Mouse (Mus musculus) frontal cortex, postnatal 36 days (tissue): ENCODE data around the gene Cnst.
A peak's percentile ranks its signal among the peaks of the same experiment; 100 is the strongest.

Source experiments
- DNase-seq, 2 experiments: peaks; one replicate each; pipeline ENCODE4 v3.0.0; 2022; ENCODE audit warnings: low spot score in 2 of 2

Cnst gene

DNA sequence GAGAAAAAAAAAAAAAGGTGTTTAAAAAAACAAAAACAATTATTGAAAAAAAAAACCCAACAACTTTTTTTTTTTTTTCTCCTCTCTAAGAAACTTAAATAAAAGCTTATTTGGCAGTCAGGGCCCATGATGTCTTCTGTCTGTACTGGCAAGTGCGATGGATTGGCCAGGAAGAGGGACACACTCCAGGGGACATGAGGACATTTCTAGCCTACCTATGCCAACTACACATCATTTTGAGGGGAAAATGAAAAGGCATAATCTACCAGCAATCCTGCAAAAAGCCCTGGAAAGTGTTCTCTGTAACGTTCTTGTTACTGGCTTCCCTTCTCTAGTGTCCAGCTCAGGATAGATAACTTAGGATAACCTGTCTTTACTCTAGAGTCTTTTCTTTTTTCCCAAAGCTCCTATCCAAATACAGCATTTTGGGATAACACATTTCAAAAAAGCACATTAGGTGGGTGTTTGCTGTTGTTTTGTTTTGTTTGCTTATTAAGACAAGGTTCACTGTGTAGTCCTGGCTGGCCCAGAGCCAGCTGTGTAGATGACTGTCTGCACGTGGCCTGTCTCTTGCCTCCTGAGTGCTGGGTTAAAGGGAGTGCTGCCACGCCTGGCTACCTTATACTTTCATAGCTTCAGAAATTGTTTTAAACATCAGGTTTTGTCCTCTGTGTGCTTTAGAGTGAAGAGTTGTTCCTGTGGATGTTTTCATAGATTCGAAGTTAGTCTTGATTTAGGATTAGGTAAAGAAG lies 7.2 kb downstream of the Cnst start:
- no peak for DNase-seq

DNA sequence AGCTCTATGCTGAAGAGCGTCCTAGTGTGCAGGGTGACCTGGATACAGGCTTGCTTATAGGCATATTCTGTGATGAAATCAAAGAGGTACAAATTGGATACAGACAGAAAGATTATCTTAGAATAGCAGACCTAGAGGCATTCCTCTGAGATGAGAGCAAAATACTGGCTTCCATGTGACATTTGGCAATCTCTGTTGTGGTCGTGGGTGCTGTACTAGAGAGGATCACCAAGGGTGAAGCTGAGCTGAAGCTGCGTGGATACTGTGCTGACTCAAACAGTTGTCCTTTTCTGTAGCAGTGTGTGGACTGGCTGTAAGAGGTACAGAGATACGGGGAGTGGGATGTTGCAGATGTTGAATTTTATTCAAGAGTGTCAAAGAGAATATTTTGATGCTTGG lies 7.8 kb downstream of the Cnst start:
- DNase-seq, result no peak

DNA sequence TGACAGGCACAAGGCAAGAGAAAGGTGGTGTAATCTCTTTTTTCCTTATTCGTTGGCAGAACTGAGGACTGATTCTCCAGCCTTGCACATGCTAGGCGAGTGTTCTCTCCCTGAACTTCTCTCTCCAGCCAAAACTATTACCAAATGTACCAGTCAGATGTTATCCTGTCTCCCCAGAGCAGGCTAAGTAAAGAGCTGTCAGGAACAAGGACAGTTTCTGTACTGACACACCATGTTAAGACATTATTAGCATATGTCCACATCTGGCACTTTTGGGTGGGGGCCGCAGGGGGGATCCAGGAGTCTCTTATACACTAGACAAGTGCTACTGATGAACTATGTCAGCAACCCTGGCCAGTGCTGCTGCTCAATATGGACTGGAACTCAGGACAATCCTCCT lies 10.8 kb downstream of the Cnst start:
- no peak for DNase-seq

DNA sequence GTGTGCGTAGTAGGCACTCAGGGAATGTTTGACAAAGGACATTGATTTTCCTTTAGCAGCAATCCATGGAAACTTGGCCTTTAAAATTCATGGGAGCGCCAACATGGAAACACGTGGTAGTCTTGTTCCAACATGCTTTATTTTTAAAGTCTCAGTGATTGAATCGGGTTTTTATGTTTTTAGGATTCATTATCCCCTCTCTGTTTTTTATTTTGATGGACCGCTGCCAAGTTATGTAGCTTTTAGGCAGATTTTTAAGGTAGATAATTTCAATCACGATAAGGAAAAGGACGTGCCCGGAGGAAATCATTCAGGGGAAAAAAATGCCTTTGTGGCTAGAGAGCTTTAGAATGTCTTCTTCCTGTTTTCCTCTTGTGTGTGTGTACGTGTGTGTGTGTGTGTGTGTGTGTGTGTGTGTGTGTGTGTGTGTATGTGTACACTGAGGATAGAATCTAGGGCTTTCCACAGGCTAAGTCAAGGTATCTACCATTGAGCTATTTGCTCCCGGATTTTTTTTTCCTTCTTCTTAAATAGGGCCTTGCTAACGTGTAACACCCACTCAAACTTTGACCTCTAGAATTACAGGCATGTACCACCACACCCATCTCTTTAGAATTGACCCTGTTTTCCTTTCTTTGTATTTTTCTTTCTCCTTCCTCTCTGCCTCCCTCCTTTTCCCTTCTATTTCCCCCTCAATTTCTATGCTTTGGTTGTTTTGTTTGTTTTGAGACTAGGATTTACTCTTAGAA lies 13.4 kb downstream of the Cnst start:
- no peak for DNase-seq

DNA sequence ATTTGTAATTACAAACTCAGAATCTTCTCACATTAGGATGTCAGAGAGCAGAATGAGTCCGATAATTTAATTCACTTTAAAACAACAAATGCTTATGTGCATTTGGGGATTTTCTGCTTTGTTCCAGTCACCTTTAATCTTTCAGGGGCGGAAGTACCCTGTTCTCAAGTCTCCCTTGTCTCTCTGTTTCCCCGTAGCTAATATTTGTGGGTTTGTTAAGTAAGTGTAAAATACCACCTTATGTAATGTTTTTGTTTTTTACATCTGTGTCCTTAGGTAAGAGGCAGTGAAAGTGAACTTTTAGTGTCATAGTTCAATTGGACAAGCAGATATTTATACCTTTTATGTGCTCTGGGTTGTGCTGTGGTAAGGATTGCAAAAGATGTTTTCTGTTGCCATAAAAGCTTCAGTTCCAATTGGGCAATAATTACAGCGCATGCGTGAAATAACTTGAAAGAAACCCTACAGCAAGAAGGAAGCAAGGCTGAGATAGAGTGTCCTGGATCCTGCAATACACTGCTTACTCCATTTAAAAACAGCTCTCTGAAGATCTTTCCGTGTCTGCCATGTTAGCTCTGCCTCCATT lies 14.8 kb downstream of the Cnst start:
- DNase-seq, result no peak

DNA sequence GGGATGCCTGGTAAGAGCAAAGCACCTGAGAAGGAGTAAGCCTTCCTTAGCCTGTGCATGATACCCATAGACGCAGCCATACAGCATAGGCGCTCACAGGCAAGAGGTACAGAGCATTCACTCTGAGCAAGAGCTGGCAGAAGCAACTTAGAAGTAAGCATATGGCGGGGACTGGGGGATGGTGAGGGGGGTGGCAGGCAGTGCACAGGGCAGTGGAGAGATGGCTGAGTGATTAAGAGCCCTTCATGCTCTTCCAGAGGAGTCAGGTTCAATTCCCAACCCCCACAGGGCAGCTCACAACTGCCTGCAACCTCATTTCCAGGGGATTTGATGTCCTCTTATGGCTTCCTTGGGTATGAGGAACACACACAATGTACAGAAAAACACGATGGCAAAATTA lies 17.0 kb downstream of the Cnst start:
- DNase-seq, result no peak

DNA sequence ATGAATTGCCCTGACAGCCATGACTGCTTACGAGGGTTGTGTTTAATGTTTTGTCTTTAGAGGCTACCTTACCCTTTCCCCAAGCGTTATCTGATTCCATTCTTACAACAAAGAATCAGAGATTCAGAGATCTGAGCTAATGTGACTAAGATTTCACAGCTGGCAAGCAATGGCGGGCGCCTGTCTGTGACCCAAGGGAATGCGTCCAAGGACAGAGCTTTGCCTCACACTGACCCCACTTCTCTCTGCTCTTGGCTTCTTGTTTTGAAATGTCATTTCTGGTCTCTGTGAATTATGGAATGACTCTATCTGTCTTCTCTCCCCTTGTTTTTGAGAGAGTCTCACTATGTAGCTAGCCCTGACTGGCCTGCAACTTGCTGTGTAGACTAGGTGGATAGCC lies 17.8 kb downstream of the Cnst start:
- DNase-seq, result no peak

DNA sequence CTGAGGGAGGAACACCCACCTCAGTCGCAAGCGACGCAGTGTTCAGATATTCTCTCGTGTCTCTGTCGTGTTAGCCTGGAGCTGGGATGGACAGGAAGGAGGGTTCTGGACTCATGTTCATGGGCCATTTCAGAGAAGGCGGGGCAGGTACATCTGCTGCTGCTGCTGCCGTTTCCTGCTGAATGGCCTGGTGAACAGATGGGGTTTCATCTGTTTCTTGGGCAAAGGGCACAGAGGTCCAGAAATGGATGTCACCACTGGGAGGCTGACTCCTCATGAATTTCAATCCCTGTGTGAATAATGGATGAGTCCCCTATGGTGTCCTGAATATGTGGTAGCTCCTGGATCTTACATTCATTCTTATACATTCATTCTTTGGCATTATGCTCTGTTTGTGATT lies 21.4 kb downstream of the Cnst start:
- no peak for DNase-seq

DNA sequence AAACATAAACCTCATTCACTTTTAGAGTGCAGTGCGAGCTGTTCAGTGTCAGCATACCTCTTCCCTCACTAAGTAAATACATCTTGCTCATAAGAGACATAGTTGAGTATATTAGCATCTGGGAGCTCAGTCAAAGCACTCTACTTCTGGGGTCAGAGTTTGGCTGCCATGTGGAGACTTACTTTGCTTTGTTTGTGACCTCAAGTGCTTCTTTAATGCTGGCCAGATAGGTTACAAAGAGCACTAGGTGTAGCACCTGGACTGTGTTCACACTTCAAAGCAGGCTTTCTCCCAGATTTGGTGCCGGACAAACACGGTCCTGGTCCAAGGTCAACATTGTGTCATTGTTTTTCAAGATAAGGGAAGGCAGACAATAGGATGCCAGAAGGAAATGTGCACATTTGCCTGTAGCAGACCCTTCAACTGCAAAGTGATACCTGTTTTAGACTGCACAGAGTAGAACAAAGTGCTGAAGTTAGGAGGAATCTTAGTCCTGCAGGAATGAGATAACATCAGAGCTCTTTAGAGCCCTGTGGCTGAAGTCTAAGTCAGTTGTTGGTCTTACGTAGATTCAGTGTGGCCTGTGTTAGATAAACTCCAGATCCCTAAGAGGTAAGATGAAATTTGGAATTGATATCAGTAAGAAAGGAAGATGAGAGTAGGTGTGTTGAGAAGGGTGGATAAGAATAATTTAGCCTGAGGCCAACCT lies 22.7 kb downstream of the Cnst start:
- DNase-seq, result no peak

DNA sequence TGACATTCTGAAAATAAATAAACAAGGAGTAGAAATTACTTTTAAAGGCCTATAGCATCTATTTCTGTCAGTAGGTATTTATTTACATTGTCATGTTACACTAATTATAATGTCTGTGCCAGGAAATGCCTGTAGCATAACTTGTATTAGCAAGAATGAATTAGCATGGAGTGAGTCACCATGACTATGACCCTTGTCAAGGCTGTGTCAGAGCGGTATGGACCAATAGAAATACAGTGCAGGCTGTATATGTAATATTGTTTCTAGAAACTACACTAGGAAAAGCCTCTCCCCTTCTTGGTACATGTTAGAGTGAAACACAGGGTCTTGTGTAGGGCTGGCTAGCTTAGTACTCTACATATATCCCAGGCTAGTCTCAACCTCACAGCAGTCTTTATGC lies 24.3 kb downstream of the Cnst start:
- no peak for DNase-seq

DNA sequence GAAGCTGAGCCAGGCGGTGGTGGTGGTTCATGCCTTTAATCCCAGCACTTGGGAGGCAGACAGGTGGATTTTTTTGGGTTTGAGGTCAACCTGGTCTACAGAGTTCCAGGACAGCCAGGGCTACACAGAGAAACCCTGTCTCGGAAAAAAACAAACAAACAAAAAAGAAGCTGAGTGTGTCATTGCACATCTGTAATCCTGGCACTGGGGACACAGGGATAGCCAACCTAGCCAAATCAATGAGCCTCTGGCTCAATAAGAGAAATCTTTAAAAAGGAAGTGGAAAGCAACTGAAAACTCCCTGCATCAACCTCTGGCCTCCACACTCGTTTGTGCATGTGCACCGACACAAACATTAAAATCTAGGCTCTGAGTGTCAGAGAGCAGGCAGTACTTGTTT lies 25.5 kb downstream of the Cnst start:
- DNase-seq, result no peak

DNA sequence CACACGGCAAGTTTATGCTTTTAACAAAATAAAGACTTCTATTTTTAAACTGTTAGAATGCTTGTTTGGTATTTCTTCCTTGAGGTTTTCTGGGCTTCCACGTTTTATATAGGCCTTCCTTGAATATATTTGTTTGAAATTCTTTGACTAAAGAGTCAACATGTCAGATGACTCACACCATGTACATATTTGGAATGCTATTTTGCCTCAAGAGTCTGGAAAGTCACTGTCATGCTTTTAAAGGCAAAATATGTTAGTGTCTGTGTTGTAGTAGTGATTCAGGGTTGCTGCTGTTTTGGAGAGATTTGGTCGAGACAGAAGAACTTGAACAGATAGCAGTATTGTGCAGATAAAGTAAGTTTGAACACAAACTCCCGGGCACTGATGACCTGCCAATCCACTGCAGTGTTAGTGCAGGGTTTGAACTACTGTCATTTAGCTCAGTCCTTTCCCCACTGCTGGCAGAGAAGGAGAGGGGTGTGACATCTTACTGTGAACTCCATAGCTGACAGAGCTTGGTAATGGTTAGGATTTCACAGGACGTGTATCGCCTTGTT lies 27.6 kb downstream of the Cnst start:
- DNase-seq, result no peak

DNA sequence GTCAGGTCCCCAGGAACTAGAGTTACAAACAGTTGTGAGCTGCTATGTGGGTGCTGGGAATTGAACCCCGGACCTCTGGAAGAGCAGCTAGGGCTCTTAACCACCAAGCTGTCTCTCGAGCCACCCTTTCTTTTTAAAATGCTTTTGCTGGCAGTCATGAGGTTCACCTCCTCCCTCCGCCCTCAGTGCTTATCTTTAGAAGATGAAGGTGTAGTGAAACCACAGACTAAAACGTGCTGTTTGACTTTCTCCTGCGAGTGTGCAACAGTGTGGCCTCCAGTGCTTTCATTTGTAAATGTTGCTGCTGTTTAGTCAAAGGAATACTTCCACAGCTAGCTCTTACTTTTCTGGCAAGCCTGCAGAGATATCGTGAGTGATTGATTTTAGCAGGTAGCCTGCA lies 32.5 kb downstream of the Cnst start:
- peak in 1 of 2 experiments; percentile 27 for DNase-seq

DNA sequence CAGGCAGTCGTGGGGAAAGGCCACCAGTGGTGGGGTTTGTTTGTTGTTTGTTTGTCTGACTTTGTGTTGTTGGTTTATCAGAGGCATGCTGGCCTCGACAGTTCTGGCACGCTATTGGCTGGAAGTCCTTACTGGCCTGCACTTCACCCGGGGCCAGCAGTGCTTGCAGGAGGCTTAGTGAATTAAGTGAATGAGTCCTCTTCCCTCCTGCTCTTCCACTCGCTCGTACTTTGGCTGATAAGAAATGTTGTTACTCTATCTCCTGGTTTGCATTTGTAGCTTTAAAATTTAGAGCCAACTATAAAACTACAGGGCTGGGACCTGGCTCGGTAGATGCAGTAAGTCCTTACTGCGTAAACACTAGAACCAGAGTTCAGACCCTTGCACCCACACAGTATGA lies 34.0 kb downstream of the Cnst start:
- DNase-seq, result no peak

DNA sequence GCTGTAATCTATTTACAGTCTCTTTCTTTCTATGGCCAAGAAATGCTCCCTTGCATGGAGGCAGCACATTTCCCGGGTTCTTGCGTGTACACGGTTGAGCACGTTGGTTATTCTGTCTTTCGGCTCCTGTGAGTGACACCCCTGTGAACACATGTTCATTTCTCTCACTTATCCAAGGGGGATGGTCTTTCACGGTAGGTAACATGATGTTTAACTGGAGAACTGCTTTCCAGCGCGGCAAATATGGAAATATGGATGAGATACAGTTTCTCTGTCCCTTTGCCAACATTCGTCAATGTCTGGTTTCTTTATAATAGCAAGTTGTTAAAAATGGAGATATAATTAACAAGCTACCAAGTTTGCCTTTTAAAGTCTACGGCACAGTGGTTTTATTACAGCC lies 35.3 kb downstream of the Cnst start:
- no peak for DNase-seq

DNA sequence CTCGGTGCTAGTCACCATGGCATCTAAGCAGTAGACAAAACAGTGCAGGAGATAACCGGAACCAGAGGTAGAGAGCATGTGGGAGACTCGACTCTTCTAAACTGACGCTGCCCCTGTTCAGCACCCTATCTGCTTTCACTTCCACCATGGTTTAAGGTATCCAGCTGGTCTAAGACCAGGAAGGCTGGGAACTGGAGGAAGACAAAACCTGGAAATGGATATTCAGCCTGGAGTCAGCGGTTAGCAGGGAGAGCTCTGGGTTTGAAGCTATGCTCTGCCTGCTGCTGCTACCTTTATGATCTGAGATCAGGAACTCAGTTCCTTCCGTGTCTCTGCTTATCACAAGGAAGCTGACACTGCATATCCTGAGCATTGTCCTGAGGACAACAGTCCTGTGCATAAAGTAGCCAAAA lies 35.9 kb downstream of the Cnst start:
- no peak for DNase-seq

DNA sequence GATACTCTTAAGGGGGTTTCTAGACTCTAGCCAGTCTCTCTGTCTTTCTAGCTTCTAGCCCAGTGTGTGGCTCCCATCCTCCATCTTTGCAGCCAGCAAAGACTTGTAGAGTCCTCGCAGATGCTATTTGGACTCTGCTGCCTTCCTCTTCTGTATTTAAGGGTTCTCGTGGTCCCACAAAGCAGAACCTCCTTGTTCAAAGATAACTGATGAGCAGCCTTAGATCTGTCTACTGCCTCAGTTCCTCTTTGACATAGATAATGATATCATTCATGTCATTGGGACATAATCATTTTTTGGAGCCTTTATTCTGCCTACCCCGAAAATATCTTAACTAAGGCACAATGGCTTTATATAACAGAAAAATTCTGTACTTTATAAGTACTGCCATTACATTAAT lies 36.9 kb downstream of the Cnst start:
- no peak for DNase-seq

DNA sequence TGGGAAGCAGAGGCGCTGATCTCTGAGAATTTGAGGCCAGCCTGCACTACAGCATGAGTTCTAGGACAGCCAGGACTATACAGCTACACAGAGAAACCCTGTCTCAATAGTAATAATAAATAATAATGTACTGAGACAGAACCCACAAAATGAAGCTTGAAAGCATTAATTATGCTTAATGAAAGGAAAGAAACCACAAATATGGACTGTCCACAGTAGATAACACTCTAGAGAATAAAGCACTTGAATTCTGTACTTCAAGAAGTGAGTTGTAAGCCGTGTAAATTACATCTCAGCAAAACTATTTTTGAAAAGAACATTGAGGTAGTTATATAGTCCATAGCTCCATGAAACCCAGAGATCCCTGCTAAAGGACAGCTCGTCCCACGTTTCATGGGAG lies 38.0 kb downstream of the Cnst start:
- no peak for DNase-seq

DNA sequence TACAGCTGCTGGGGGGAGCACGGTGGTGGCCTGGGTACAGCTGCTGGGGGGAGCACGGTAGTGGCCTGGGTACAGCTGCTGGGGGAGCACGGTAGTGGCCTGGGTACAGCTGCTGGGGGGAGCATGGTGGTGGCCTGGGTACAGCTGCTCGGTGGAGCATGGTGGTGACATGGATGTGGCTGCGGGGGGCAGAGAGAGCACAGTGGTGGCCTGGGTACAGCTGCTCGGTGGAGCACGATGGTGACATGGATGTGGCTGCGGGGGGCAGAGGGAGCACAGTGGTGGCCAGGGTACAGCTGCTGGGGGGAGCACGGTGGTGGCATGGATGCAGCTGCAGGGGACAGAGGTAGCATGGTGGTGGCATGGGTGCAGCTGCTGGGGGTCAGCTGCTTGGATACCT lies 39.5 kb downstream of the Cnst start:
- DNase-seq, result no peak

DNA sequence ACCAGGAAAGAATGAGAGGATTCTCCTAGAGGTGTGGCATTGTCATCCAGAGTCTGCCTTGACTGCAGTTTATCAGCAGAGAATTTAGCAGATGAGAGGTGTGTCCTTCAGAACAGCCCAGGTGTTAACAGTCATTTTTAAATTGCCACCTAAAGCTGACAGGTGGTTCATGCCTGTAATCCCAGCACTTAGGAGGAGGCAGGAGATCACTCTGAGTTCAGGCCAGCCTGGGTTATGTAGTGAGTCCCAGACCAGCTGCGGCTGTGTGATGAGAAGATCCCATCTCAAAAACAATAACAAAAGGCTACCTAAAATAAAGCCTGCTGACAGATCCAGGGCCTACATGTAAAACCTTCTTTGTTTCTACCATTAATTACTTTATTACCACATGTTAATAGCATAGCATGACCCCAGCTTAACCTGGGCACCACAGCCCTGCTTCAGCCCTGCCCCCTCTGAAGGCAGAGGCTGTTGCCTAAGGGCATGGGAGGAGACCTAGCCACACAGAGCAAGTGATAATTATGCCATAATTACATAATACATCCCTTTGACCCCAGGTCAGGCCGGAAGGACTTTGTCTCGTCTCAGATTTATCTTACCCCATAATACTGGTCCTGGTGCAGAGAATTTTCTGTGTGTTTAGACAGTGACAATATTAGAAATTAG lies 40.4 kb downstream of the Cnst start:
- DNase-seq, result no peak

DNA sequence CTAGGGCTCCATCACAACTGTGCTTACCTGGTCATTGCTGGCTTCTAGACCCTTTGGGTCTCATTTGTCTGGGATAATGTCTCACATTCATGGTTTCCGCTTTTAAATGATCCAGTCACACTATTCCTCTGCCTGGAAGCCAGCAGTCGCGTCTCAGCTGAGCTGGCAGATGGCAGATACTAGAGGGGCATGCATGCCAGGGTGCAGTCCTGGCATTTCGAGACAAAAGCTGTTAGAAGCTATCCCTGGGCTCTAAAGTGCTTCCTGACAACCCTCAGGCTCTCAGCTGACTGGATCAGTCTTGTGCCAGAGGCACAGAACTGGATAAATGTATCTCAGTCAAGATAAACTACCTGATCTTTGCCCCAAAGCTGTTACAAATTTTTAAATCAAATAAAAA lies 42.1 kb downstream of the Cnst start:
- peak in 1 of 2 experiments; percentile 35 for DNase-seq

DNA sequence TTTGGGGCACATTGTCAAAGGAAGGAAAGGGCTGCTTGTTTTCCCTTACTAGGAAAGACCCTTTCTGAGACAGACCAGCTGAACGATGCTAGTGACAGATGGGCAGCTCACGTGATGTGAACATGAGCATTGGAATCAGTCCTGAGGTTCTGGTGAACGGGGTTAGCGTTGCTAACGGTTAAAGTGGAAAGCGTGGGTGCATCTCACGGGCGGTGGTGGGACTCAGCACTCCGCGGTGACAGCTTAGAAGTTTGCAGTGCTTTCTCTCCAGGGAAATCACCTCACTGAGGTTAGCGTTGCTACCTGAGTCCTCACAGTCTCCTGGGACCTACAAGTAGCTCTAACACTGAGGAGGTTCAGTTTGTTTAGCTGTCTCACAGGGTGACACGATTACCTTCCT lies 45.5 kb downstream of the Cnst start:
- DNase-seq, result peak; percentile 36 to 64
